Mouse (Mus musculus) 3134 (cell line): Measurements from ENCODE around the gene Acot8.
A peak's percentile ranks its signal among the peaks of the same experiment; 100 is the strongest.

Experiments
- DNase-seq: peaks from one replicate; pipeline ENCODE4 v3.0.0-alpha.2; 2011; ENCODE audit warnings: low spot score; ENCODE audit not compliant: insufficient read length; ENCODE audit errors: extremely low read depth

Acot8 gene

GRCm38 (mm10) chr2:164784869-164785420, 19.7 kb downstream of the Acot8 start:
- no peak for DNase-seq

GRCm38 (mm10) chr2:164783926-164784581, 20.6 kb downstream of the Acot8 start:
- DNase-seq, result no peak

- DNase-seq, result no peak
Measured at GRCm38 (mm10) chr2:164781876-164782275, 22.8 kb downstream of the Acot8 start.

DNA sequence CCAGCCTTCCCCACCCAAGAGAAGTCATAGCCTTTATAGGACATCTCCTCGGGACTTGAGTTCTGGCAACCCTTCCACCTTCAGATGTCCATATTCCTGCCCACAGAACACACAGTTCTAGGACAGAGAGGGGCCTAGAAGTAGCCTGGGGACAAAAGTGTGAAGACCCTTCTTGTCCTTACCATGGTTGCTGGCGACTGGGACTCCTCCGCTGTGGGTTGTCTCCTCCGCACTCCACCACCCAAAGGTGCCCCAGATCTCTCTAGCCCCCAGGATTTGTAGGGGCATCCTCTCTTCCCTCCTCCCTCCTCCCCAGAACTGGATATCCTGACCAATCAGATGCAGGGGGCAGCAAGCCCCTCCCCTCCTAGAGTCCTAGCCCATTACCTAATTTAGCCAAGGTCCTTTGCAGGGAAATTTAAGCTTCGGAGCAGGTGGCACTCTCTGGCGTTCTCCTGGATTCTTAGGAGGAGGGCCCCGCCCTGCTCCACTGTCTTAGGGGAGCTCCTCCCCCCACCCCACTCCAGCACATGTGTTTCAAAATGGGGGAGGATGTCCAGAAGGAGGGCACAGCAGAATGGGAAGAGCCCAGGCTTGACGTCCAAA, 25.1 kb downstream of the Acot8 start, which contains the start of gene Tnnc2:
Gene Tnnc2 (minus strand): TSS at position 487 of the 606 bp plus-strand sequence.
- no peak for DNase-seq

DNA sequence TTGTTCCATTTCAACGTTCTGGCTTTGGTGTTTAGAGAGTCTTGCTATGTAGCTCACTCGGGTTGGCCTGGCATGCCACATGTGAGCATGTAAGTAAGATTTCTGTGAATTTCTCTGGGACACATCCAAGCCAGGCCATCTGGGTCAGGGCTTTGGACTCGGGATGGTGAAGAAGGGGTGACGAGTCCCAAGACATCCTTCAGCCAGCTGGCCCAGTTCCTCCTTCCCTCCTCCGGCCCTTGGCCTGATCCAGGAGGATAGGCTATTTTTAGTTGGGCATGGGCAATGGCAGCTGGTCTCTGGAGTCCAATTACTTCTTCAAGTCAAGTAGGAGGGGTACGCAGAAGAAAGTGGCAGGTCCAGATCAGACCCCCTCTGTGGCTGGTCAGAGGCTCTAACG, 25.9 kb downstream of the Acot8 start:
- no peak for DNase-seq

GRCm38 (mm10) chr2:164778015-164778287, 26.7 kb downstream of the Acot8 start:
- DNase-seq, result no peak

DNA sequence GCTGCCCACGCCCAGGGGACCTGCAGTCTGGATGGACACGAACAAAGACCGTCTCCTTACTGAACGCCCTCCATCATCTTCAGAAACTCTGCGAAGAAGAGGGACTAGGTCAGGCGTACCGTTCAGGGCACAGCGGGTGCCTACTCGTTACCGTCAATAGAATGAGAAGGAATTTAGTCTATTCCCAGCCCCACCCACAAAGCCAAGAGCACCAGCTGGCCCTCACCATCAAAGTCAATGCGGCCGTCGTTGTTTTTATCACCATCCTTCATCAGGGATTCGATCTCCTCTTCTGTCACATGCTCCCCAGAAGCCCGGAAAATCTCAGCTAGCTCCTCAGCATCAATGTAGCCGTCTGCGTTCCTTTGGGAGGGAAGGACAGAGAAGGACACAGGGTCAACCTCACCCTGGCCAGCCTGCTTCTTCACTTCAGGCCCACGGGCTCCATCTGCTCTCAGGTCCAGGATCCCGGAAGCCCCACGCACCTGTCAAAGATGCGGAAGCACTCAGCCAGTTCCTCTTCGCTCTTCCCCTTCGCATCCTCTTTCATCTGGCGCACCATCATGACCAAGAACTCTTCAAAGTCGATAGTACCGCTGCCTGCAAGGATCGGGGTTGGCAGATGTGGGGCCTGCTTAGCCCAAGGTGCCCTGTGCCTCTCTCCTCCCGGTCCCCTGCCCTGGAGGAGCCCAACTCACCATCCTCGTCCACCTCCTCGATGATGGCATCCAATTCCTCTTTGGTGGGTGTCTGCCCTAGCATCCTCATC, 27.3 kb downstream of the Acot8 start:
- no peak for DNase-seq

DNA sequence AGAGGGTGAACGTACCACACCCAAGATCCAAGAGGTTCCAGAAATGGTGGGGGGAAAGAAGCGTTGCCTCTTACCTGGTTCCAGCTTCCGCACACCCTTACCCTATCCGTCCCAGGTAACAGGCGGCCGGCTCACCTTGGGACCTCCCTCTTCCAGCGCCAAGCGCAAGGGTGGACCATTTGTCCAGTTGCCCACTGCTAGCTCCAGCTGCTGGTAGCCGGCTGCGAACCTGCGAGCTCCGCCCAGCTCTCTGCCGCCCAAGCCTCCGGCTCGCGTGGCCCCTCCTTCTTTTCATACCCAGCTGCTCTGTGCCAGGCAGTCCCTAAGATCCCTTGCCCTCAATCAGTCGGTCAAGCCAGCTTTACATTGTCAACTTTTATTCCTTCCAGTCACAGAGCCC, 27.9 kb downstream of the Acot8 start:
- no peak for DNase-seq

DNA sequence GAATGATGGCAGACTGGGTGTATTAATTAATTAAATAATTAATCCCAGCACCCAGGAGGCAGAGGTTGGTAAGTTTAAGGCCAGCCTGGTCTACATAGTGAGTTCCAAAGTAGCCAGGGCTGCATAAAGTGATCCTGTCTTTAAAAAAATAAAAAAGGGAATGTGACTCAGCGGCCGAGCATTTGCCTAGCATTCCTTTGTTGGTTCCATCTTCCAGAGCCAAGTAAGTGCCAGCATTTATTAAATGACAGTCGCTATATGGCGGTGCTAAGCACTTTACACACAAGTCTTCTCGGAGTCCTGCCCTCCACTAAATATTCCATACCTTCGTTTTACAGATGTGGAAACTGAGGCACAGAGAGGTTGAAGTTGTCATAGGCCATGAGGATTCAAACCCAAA, 28.6 kb downstream of the Acot8 start:
- DNase-seq, result peak; percentile 50

DNA sequence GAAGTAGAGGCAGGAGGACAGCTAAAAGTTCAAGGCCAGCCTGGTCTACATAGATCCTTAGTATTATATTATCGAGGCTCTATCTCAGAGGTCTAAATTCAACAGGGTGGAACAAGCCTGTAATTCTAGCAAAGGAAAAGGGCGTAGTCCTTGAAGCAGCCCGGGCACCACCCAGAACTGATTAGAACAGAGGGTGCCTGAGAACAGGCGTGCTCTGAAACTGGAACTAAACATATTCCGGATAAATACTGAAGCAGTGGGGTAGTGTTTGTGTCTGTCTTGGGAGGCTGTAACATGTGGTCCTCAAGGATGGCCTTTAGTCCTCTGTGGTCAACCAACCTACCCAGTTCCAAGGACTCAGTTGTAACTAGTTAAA, 30.7 kb downstream of the Acot8 start:
- DNase-seq, result no peak

DNA sequence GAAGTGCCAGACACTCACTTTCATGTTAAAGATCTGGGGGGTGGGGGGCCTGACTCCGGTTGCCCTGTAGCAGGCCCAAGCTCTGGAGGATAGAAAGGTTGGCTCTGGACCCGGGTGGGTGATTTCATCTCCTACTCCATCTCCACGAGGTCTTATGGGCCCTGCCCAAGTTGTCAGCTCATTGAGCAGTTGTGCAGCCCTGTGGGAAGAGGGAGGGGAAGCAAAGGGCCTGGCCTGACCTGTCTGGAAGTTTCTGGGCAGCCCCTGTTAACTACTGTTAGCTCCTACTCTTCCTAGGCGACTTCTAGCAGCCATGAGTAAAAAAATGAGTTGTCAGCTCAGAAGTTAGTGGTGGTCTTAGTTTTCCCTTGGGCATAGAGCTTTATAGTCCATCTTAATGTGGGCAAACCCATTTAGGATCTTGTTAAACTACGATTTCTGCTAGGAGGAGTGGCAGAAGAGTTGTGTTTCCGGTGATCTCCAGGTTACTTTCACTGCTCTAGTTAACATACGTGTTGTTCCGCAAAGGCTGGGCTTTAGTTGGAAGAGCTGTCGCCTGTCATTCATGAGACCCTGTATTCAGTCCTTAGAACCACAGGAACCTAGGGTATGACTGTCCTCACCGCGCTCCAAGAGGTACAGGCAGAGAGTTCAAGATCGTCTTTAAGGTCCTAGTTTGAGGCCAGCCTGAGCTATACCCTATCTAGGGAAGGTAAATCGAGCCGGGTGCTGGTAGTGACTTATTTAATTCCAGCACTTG, 31.3 kb downstream of the Acot8 start:
- DNase-seq, result no peak

- DNase-seq, result no peak
Measured at GRCm38 (mm10) chr2:164771123-164771522, 33.6 kb downstream of the Acot8 start.

- no peak for DNase-seq
Measured at GRCm38 (mm10) chr2:164770279-164770678, 34.4 kb downstream of the Acot8 start.

DNA sequence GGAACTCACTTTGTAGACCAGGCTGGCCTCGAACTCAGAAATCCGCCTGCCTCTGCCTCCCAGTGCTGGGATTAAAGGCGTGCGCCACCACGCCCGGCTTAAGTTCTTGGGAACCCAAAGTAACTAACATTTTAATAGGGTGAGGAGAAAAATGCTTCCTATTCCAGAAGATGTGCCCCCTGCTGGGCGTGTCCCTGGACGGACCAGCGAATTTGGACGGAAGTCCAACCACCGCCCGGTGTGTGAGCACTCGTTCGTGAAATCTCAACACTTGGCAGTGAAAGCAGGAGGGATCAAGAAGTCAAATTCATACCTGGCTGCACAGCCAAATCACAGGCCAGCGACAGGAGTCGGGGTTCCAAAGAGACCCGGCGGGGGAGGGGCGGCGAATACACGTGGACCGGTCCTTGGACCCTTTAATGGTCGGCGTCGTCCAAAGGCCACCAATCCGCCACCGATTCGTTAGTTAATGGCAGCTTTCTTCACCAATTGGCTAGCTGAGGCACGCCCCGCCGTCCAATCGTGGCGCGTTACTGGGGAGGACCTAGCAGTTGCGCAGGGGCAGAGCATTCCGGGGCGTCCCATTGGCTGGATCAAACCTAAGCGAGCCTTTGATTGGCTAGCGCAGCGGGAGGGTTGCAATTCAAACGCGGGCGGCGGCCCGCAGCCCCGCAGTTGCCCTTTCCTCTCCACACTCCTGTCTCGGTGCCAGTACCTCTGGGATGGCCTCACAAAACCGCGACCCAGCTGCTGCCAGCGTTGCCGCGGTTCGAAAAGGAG, 35.2 kb downstream of the Acot8 start, which contains the start of gene Ube2c:
Gene Ube2c (plus strand): TSS at position 641 of the 780 bp plus-strand sequence.
- peak; percentile 98 for DNase-seq

DNA sequence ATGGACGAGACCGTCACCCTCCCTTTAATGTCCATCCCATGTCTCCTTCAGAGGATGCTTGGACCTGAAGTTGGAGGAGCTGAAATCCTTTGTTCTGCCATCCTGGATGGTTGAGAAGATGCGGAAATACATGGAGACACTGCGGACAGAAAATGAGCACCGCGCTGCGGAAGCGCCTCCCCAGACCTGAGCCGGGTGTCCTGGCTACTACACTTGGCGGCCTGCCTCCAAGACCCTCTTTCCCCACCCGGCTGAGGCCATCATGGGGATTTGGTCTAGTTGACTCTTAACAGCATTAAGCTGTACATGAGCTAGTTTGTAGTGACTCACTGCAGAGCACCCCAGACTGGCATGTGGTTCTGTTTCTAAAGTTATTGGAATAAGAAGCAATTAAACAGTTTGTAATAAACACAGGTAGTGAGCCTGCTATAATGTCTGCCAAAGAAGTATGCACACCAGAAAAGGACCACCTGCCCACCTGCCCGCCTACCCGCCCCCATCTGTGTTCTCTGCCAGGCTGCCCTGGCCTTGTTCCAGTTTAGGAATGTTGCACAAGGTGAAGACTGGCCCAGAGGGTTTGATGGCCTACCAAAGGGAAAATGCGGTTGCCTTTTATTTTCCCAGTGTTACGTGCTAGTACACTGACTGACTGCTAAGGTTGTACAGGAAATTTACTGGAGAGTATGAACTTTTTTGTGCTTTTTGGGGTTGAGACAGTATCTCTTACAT, 36.7 kb downstream of the Acot8 start:
- peak; percentile 32 for DNase-seq

GRCm38 (mm10) chr2:164765841-164766240, 38.8 kb downstream of the Acot8 start:
- no peak for DNase-seq

DNA sequence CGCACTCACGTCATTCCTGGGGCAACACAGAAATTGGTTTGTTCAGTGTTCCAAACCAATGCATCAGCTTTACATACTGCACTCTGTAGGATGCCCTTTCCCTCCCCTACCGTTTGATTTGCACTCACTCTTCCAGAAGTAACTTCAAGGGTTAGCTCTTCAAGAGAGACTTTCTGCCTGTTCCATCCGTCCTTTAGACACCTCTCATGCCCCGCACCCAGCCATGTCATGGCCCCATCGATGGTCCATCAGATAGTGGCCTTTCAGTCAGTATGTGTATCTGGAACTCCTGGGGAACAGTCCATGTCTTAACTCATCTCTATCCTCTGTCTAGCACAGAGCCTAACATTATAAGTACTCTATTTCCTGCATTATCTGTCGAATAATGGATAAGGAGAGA, 42.1 kb downstream of the Acot8 start:
- DNase-seq, result no peak

- DNase-seq, result no peak
Measured at GRCm38 (mm10) chr2:164761971-164762370, 42.7 kb downstream of the Acot8 start.

DNA sequence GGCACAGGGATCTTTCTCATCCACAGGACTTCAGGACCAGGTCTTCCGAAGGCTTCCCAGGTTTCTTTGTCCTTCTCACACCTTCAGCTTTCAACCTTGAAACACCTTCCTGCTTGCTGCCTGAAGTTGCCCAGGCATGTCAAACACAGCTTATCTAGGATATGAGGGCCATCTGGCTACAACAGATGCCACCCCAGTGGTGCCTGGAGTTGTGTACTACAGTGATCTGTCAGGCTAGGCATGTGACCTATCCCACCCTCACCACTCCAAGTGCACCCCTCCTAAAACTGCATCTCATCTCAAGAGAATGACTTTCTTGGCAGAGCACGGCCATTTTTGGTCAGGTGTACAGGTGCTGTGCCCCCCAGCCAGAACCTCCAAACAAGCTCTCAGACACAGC, 43.2 kb downstream of the Acot8 start:
- no peak for DNase-seq
